Mouse (Mus musculus) embryonic fibroblast, embryonic 13.5 days (primary cell): ENCODE data around the gene Gm20431.

Source experiments
- CTCF ChIP-seq: IDR thresholded peaks from 2 replicates; pipeline ENCODE4 v1.5.1; 2011; ENCODE audit warnings: mild to moderate bottlenecking, control low read depth, low read length, moderate library complexity, borderline replicate concordance; ENCODE audit not compliant: insufficient read depth
- POLR2A ChIP-seq: IDR thresholded peaks from 2 replicates; pipeline ENCODE4 v1.6.1; 2011; ENCODE audit warnings: low read depth, mild to moderate bottlenecking, control low read depth, low read length, moderate library complexity

- TF ChIP-seq CTCF = no peak
- TF ChIP-seq POLR2A = no peak
These were observed 99.2 kb downstream of the Gm20431 start for GRCm38 (mm10) chr2:167562101-167562500.
